Mouse (Mus musculus) CH12.LX (cell line): Measurements from ENCODE around the gene Ccdc151. TPM values are rescaled to one million over a fixed set of nuclear protein-coding genes. Genes with fewer than 3 reads are reported as not detected.

Source experiments
- DNase-seq: peaks from one replicate; pipeline ENCODE4 v3.0.0-alpha.2; 2013; ENCODE audit errors: extremely low read depth
- H3K27ac ChIP-seq: 2 replicates; pipeline ENCODE4 v1.5.1; 2012; ENCODE audit warnings: low read depth, mild to moderate bottlenecking, control low read depth, moderate library complexity; ENCODE audit not compliant: insufficient read depth
- H3K27me3 ChIP-seq: replicated peaks from 2 replicates; pipeline ENCODE3; 2012; ENCODE audit warnings: inconsistent platforms
- H3K36me3 ChIP-seq, 2 experiments: replicated peaks in 1 of 2; 2 replicates each; pipeline versions ENCODE3 to v1.6.1; 2012; ENCODE audit warnings: inconsistent platforms in 1 of 2, low read length in 1 of 2, mild to moderate bottlenecking in 1 of 2, mixed read lengths in 1 of 2, moderate library complexity in 1 of 2; ENCODE audit not compliant: control insufficient read depth in 1 of 2, insufficient read depth in 1 of 2
- H3K4me1 ChIP-seq, 2 experiments: 2 replicates each; pipeline ENCODE4 v1.6.1; 2012; ENCODE audit warnings: inconsistent platforms in 1 of 2, moderate library complexity in 1 of 2; ENCODE audit not compliant: insufficient read depth in 2 of 2, control insufficient read depth in 1 of 2
- H3K4me2 ChIP-seq: 2 replicates; pipeline ENCODE4 v1.6.1; 2012; ENCODE audit warnings: low read depth, mild to moderate bottlenecking, control low read depth; ENCODE audit not compliant: poor library complexity, insufficient read depth, severe bottlenecking
- H3K4me3 ChIP-seq, 3 experiments: fragments of 150-350 bp in 1 of 3; sonication (generic) in 1 of 3; replicated peaks in 1 of 3; 2 replicates each; pipeline versions ENCODE3 to v1.5.1; 2011 to 2012; ENCODE audit warnings: low read depth in 2 of 3, low read length in 2 of 3, mild to moderate bottlenecking in 2 of 3, moderate library complexity in 2 of 3, control low read depth in 1 of 3, improper control_type of control experiment in 1 of 3, inconsistent platforms in 1 of 3, mixed read lengths in 1 of 3; ENCODE audit not compliant: poor library complexity in 1 of 3
- H3K79me2 ChIP-seq: replicated peaks from 2 replicates; pipeline ENCODE4 v1.6.1; 2012; ENCODE audit warnings: mild to moderate bottlenecking, moderate library complexity; ENCODE audit not compliant: control insufficient read depth, poor library complexity, insufficient read depth, severe bottlenecking; ENCODE audit errors: extremely low read depth
- H3K9ac ChIP-seq: 2 replicates; pipeline ENCODE4 v1.6.1; 2012; ENCODE audit warnings: low read depth, mild to moderate bottlenecking, control low read depth, moderate library complexity; ENCODE audit not compliant: insufficient read depth
- H3K9me3 ChIP-seq: replicated peaks from 2 replicates; pipeline ENCODE3; 2012; ENCODE audit warnings: low read length, inconsistent platforms, mixed read lengths
- CHD1 ChIP-seq: IDR thresholded peaks from 2 replicates; pipeline ENCODE4 v1.6.1; 2012; ENCODE audit warnings: low read depth, low read length, improper control_type of control experiment, inconsistent platforms
- CTCF ChIP-seq, 2 experiments: IDR thresholded peaks in 1 of 2; conservative IDR thresholded peaks in 1 of 2; 2 replicates each; pipeline ENCODE4 v1.5.1; 2011 to 2012; ENCODE audit warnings: low read depth in 2 of 2, low read length in 2 of 2, improper control_type of control experiment in 1 of 2, inconsistent platforms in 1 of 2, mild to moderate bottlenecking in 1 of 2, moderate library complexity in 1 of 2
- GABPA ChIP-seq: IDR thresholded peaks from 2 replicates; pipeline ENCODE4 v1.6.1; 2012; ENCODE audit warnings: low read depth, low read length, improper control_type of control experiment, inconsistent platforms; ENCODE audit not compliant: insufficient replicate concordance
- JUN ChIP-seq: IDR thresholded peaks from 2 replicates; pipeline ENCODE4 v1.6.1; 2011; ENCODE audit warnings: low read depth, mild to moderate bottlenecking, low read length, improper control_type of control experiment, moderate library complexity; ENCODE audit not compliant: insufficient read depth
- JUND ChIP-seq: conservative IDR thresholded peaks from 2 replicates; pipeline ENCODE4 v1.6.1; 2011; ENCODE audit warnings: low read depth, low read length, improper control_type of control experiment
- MEF2A ChIP-seq: IDR thresholded peaks from 2 replicates; pipeline ENCODE4 v1.6.1; 2014; ENCODE audit warnings: low read depth, mild to moderate bottlenecking, inconsistent platforms, low read length, improper control_type of control experiment, borderline replicate concordance
- NELFE ChIP-seq: IDR thresholded peaks from 2 replicates; pipeline ENCODE4 v1.6.1; 2011; ENCODE audit warnings: low read depth, low read length, improper control_type of control experiment
- NRF1 ChIP-seq: IDR thresholded peaks from 2 replicates; pipeline ENCODE4 v1.6.1; 2014; ENCODE audit warnings: low read depth, mild to moderate bottlenecking, inconsistent platforms, low read length, improper control_type of control experiment, moderate library complexity
- POLR2A ChIP-seq: IDR thresholded peaks from 2 replicates; pipeline ENCODE4 v1.6.1; 2011; ENCODE audit warnings: low read depth, mild to moderate bottlenecking, improper control_type of control experiment, low read length
- POLR2AphosphoS2 ChIP-seq: IDR thresholded peaks from 2 replicates; pipeline ENCODE4 v1.6.1; 2011; ENCODE audit warnings: low read depth, low read length, improper control_type of control experiment
- RAD21 ChIP-seq: IDR thresholded peaks from 2 replicates; pipeline ENCODE4 v1.6.1; 2011; ENCODE audit warnings: low read depth, mild to moderate bottlenecking, low read length, improper control_type of control experiment, moderate library complexity
- SMC3 ChIP-seq: IDR thresholded peaks from 2 replicates; pipeline ENCODE4 v1.6.1; 2011; ENCODE audit warnings: low read depth, low read length, improper control_type of control experiment
- UBTF ChIP-seq: IDR thresholded peaks from 2 replicates; pipeline ENCODE4 v1.6.1; 2012; ENCODE audit warnings: low read depth, mild to moderate bottlenecking, inconsistent platforms, low read length, improper control_type of control experiment, moderate library complexity
- USF1 ChIP-seq: IDR thresholded peaks from 2 replicates; pipeline ENCODE4 v1.6.1; 2014; ENCODE audit warnings: low read depth, mild to moderate bottlenecking, inconsistent platforms, low read length, improper control_type of control experiment
- ZKSCAN1 ChIP-seq: IDR thresholded peaks from 2 replicates; pipeline ENCODE4 v1.6.1; 2012; ENCODE audit warnings: low read depth, inconsistent platforms, low read length, improper control_type of control experiment, borderline replicate concordance
- ZNF384 ChIP-seq: IDR thresholded peaks from 2 replicates; pipeline ENCODE4 v1.6.1; 2012; ENCODE audit warnings: low read depth, low read length, improper control_type of control experiment, inconsistent platforms
- dilution Hi-C: fragments of 300-500 bp; cut with MboI; formaldehyde crosslinking; loops from 2 replicates; pipeline ENCODE4 v1.14.3; 2020; ENCODE audit warnings: low sequenced_read_pairs; ENCODE audit not compliant: extremely low pct_unique_long_range_greater_than_20kb, extremely low pct_ligation_motif_present
- in situ Hi-C: fragments of 300-500 bp; cut with MboI; formaldehyde crosslinking; loops from 3 replicates; pipeline ENCODE4 v1.14.3; 2019; ENCODE audit warnings: low sequenced_read_pairs, low pct_ligation_motif_present, low pct_unique_long_range_greater_than_20kb, mixed read lengths
- polyA plus RNA-seq: library from polyadenylated mRNA; unstranded; fragments of >175 nt; gene quantifications from 2 replicates; pipeline ENCODE4 v1.2.1, GENCODE M21; 2012; ENCODE audit warnings: low read depth; ENCODE audit not compliant: insufficient read length
- total RNA-seq, 2 experiments: library from RNA; depleted of rRNA; stranded (reverse); fragments of 300-350 nt in 1 of 2; fragments of >200 nt in 1 of 2; gene quantifications; 2 replicates each; pipeline ENCODE4 v1.2.3; 2012 to 2014

Ccdc151 gene
- total and polyA plus RNA-seq, 3 experiments: 0.13 to 0.25 (median 0.16) TPM

GRCm38 (mm10) chr9:21977972-21978371, 24.5 kb downstream of the Ccdc151 start:
- dilution Hi-C loops: no loop called here
- Histone ChIP-seq H3K79me2 (no peaks in the 10 kb centered on the region), H3K27ac (no peak overlapping the region), H3K9ac (no peak overlapping the region), H3K4me3 (no peak overlapping the region), H3K27me3 (peaks cover 70% of the 10 kb centered on the region), H3K4me2 (no peak overlapping the region), H3K9me3 (no peaks in the 10 kb centered on the region), H3K4me1 (no peaks in the 10 kb centered on the region), H3K36me3 (no peaks in the 10 kb centered on the region)
- DNase-seq: peak; percentile 24
- in situ Hi-C loops: loop anchor here (5.0 kb wide), 1 partner anchor 179 kb away; the partner anchor contains the start of gene Pigyl
- TF ChIP-seq CTCF (conservative IDR thresholded peaks at IDR 0.05 in 1 of 2, IDR thresholded peaks at IDR 0.05 in 1 of 2; ENCODE audit: low read depth in 2 of 2, low read length in 2 of 2): peak; percentile 42 to 68
- no peak for TF ChIP-seq JUN
- TF ChIP-seq NELFE: no peak
- no peak for TF ChIP-seq POLR2A
- no peak for TF ChIP-seq UBTF
- no peak for TF ChIP-seq ZKSCAN1
- no peak for TF ChIP-seq MEF2A
- TF ChIP-seq POLR2AphosphoS2: no peak
- no peak for TF ChIP-seq NRF1
- peak; percentile 55 for TF ChIP-seq RAD21
- peak; percentile 51 for TF ChIP-seq SMC3
- no peak for TF ChIP-seq ZNF384
- no peak for TF ChIP-seq CHD1
- TF ChIP-seq GABPA: no peak
- TF ChIP-seq JUND: no peak

GRCm38 (mm10) chr9:21977331-21977730, 25.1 kb downstream of the Ccdc151 start:
- Histone ChIP-seq H3K9me3 (no peaks in the 10 kb centered on the region), H3K27ac (no peak overlapping the region), H3K79me2 (no peaks in the 10 kb centered on the region), H3K36me3 (no peaks in the 10 kb centered on the region), H3K27me3 (peaks cover 73% of the 10 kb centered on the region), H3K4me3 (no peak overlapping the region), H3K4me1 (no peaks in the 10 kb centered on the region), H3K9ac (no peak overlapping the region), H3K4me2 (no peak overlapping the region)
- dilution Hi-C loops (no loop called here), in situ Hi-C loops (loop anchor here (5.0 kb wide), 1 partner anchor 180 kb away; the partner anchor contains the start of gene Pigyl)
- no peak for DNase-seq
- no peak for TF ChIP-seq USF1
